Mouse (Mus musculus): ENCODE data around the gene Tnks1bp1. TPM values are rescaled to one million over a fixed set of nuclear protein-coding genes. Genes with fewer than 3 reads are reported as not detected.

Gene Tnks1bp1
- total RNA-seq, 2 experiments from 2014 or later, result 130 to 148 TPM

DNA sequence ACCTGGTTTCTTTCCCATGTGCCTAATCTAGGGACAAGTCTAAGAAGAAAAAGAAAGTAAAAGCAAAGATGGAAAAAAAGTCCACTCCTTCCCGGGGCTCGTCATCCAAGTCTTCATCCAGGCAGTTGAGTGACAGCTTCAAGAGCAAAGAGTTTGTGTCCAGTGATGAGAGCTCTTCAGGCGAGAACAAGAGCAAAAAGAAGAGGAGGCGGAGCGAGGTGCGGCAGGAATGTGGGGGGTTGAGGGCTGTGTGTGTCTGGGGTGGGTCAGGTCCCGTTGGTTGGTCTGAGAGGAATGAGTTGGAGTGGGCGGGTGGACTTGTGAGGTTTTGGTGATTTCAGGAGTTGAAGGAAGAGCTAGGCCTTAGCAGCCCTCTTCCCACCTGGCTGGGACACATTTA is 1.6 kb upstream of the Tnks1bp1 start:
- intact Hi-C loops (cut with DNase I), result loop anchor here (5.0 kb wide), 1 partner anchor 319 kb away; the partner anchor contains the start of gene Clp1
- Histone ChIP-seq H3K4me3 (no peak overlapping the region), H3K27ac (no peak overlapping the region)
- DNase-seq (ENCODE audit: extremely low spot score in 1 of 2, low spot score in 2 of 2), result no peak
- TF ChIP-seq CTCF (IDR thresholded peaks at IDR 0.05), result no peak

DNA sequence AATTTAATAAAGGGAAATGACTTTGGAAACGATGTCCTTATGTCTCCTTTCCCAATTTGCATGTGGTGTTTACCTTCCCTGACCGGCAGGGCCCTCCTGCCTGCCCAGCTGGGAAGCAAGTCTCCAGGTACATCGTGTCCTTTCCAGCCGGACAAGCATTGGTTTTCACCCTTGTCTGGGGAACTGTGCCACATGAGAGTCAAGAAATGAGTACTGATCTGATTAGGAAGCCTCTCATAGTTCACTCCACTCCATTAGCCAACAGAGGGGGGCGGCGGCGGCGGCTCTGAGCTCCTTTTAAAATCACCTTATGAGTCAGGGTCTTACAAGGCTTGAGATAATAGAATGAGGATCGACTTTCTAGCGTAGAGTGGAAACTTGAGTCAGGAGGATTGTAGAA is 741 bp upstream of the Tnks1bp1 start:
- intact Hi-C loops (cut with DNase I), result loop anchor here (1.0 to 5.0 kb wide), 2 partner anchors 10 to 320 kb away; partner anchors contain the start of genes Clp1, P2rx3 and Ssrp1
- no peak; the same call in 1 of the 2 replicates for TF ChIP-seq CTCF (IDR thresholded peaks at IDR 0.05)
- Histone ChIP-seq H3K27ac (peak overlapping the region; percentile 95), H3K4me3 (peak overlapping the region; percentile 57)
- DNase-seq (ENCODE audit: extremely low spot score in 1 of 2, low spot score in 2 of 2), result no peak

DNA sequence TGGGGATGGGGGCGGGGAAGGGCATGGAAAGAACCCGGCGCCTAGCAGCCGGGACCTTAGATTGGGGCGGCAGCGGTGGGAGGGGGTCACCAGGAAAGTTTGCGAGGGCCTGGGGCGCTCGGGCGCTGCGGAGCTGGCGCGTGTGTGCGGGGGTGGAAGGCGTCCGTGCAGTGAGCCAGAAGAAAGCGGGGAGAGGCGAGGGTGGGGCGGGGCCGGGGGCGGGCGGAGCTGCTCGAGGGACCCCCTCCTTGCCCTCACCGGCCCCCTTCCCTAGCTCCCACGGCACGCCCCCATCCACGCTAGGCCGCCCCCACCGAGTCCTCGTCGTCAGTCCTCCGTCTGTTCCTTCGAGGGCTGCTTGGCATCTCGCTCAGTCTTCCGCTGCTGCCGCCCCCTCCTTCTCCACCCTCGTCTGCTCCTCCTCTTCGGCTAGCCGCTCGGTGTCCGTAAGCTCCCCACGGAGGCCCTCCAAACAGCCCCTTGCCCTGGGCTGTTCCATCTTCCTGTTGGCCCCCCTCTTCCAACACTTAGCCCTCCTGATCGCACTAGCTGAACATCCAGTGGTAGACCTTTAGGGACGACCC is 438 bp downstream of the Tnks1bp1 start:
- intact Hi-C loops (cut with DNase I), result loop anchor here (5.0 kb wide), 1 partner anchor 321 kb away; the partner anchor contains the start of gene Clp1
- Histone ChIP-seq H3K4me3 (peak overlapping the region; percentile 57), H3K27ac (peak overlapping the region; percentile 95)
- DNase-seq (ENCODE audit: extremely low spot score in 1 of 2, low spot score in 2 of 2), result peak; percentile 72 to 75
- TF ChIP-seq CTCF (IDR thresholded peaks at IDR 0.05), result no peak

DNA sequence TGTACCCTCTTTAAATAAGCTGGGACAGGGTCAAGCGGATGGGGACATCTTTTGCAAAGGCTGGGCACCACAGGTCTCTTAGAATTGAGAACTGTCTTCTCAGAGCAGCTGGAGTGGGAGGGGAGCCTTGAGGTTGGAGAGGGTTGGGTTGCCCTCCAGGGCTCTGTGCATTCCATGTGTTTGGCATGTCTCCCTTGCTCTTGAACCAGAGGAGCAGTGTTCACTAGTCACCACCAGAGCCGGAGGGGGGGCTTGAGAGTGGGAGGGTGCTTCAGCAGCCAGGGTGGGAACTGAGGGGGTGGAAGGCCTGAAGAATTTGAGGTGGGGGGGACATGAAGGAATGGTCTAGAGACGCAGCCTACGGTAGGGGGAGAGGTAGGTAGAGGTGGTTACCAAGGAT is 1.5 kb downstream of the Tnks1bp1 start:
- TF ChIP-seq CTCF (IDR thresholded peaks at IDR 0.05), result no peak
- DNase-seq (ENCODE audit: extremely low spot score in 1 of 2, low spot score in 2 of 2), result no peak
- Histone ChIP-seq H3K4me3 (peak overlapping the region; percentile 57), H3K27ac (peak overlapping the region; percentile 95)
- intact Hi-C loops (cut with DNase I), result loop anchor here (5.0 kb wide), 1 partner anchor 322 kb away; the partner anchor contains the start of gene Clp1

DNA sequence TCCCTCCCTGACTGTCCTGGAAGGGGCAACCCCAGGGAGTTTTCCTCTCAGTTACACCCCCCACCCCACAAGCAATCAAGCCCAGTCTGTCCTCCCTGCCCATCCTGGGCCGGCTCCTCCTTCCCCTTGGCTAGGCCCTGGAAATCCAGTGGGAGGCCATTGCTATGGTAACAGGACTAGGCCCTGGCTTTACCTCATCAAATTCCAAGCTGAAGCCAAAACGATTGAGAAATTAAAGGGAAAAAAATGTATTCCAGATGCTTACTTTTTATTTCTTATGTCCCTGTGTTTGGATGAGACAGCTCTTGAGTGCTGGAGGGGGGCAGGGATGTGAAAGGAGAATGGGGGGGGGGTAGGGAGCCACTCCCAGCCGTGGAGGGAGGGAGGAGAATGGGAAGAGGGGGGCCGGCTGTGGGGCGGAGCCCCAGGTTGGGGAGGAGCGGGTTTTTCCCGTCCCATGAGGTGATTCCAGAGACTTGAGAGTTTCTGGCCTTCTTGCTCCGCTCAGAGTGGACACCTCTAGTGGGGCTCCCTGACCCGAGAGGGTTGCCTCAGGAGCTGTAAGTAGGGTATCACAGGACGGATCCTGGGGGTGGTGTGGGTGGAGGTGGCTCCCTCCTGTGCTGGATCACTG is 2.3 kb downstream of the Tnks1bp1 start:
- Histone ChIP-seq H3K4me3 (peak overlapping the region; percentile 57), H3K27ac (peak overlapping the region; percentile 95)
- peak; percentile 53 for DNase-seq (ENCODE audit: extremely low spot score in 1 of 2, low spot score in 2 of 2)
- intact Hi-C loops (cut with DNase I), result no loop called here
- no peak for TF ChIP-seq CTCF (IDR thresholded peaks at IDR 0.05)

DNA sequence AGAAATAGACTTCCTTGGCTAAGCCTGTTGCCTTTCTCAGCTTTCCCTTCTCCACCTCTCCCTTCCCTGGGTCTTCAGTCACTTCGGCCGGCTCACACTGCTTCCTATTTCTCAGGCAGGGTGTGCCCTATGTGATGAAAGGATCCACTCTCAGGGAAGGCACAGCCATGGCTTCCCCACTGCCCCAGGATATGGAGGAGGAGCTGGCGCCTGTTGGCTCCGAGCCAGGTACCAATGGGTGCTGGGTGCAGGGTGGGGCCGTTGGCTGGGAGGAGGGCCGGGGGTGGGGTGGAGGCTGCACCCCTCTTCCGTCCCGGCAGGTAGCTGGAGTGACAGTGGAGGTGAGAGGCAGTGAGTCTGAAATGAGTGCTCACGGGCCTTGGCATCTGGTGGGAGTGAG is 2.9 kb downstream of the Tnks1bp1 start:
- H3K27ac ChIP-seq, result peak overlapping the region; percentile 77
- intact Hi-C loops (cut with DNase I), result no loop called here
- DNase-seq (ENCODE audit: extremely low spot score in 1 of 2, low spot score in 2 of 2), result no peak
- TF ChIP-seq CTCF (IDR thresholded peaks at IDR 0.05), result no peak
- peak overlapping the region; percentile 57 for H3K4me3 ChIP-seq

DNA sequence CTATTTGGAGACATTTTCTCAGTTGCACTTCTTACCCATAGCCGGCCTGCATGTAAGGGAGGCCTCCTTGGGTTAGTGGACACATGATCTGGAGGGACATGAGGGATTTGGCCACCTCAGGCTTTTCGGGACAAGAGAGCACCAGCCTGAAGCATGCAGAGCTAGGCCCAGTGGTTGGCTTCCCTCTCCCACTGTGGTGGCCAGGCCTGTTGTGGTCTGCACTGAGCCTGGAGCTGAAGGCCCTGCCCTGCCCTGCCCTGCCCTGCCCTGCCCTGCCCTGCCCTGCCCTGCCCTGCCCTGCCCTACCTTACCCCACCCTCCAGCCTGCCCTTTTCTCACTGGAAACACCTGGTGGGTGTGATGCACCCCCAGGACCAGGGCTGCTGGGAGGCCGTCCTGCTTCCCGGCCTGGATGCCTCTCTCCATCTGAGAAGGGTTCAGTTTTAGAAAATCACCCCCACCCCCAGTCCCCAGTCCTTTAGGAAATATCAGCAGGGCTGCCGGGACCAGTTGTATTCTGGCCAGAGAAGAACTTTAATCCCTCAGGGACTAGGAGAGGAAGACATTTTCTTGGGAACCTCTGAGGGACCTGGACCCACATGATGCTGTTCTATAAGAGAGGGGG is 5.5 kb downstream of the Tnks1bp1 start:
- TF ChIP-seq CTCF (IDR thresholded peaks at IDR 0.05), result no peak
- H3K4me3 ChIP-seq, result no peak overlapping the region
- intact Hi-C loops (cut with DNase I), result no loop called here

DNA sequence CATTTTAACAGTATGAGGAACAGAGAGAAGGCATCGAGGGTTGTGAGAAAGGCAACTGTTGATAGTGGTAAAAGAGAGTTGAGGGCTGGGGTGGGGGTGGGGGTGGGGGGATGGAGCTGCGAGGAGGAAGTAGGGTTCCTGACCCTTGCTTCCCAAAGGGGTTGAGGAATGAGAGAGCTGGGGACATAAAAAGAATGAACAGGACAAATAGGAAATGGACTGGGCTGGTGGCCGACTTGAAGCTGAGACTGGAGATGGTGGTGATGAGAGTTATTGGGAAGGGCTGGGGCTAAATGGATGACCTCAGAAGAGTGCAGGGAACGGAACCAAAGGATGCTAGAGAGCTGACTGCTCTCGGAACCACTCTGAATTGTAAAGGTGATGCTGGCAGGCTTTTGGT is 8.9 kb downstream of the Tnks1bp1 start:
- no peak for DNase-seq (ENCODE audit: extremely low spot score in 1 of 2, low spot score in 2 of 2)
- Histone ChIP-seq H3K4me3 (no peak overlapping the region), H3K27ac (no peak overlapping the region)
- no peak for TF ChIP-seq CTCF (IDR thresholded peaks at IDR 0.05)
- intact Hi-C loops (cut with DNase I), result no loop called here

More for the DNA sequence above, 5.5 kb downstream of the Tnks1bp1 start:
- no peak for DNase-seq (ENCODE audit: extremely low spot score in 1 of 2, low spot score in 2 of 2)
- no peak overlapping the region for H3K27ac ChIP-seq

DNA sequence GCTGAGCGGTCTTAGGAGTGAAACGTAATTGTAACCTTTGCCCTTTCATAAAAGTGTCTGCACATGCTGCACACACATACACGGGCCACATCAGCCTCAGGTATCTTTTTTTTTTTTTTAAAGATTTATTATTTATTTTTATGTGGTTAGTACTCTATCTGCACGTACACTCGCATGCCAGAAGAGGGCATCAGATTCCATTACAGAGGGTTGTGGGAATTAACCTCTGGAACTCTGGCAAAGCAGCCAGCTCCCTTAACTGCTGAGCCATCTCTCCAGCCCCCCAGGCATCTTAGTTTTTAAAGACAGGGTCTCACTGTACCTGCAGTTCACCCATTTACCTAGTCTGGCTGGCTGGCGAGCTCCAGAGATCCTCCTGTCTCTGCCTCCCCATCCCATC is 11.9 kb downstream of the Tnks1bp1 start:
- intact Hi-C loops (cut with DNase I), result no loop called here
- no peak for DNase-seq (ENCODE audit: extremely low spot score in 1 of 2, low spot score in 2 of 2)
- Histone ChIP-seq H3K27ac (no peak overlapping the region), H3K4me3 (no peak overlapping the region)
- TF ChIP-seq CTCF (IDR thresholded peaks at IDR 0.05), result peak; percentile 22

DNA sequence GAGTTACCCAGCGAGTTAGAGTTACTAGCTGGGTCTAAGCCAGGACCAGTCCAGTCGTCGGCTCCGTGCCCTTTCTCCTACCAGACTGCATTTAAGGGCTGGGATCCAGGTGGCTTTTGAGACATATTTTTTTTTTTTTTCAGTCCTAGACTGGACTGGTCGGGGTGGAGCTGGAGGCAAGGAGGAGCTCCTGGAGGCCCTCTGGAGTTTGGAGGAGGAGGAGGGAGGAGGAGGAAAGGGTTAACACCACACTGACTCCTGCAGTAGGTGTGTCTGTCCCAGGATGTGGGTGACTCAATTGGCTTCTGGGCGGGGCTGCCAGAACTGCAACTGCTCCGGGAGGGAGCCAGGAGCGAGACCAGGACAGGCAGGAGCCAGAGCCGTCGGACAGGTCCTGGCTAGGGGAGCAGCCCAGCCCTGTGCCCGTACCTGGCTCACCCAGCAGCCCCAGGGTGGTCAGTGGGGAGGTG is 12.8 kb downstream of the Tnks1bp1 start:
- Histone ChIP-seq H3K4me3 (peak overlapping the region; percentile 39), H3K27ac (peak overlapping the region; percentile 50)
- intact Hi-C loops (cut with DNase I), result no loop called here
- no peak for DNase-seq (ENCODE audit: extremely low spot score in 1 of 2, low spot score in 2 of 2)
- no peak for TF ChIP-seq CTCF (IDR thresholded peaks at IDR 0.05)

DNA sequence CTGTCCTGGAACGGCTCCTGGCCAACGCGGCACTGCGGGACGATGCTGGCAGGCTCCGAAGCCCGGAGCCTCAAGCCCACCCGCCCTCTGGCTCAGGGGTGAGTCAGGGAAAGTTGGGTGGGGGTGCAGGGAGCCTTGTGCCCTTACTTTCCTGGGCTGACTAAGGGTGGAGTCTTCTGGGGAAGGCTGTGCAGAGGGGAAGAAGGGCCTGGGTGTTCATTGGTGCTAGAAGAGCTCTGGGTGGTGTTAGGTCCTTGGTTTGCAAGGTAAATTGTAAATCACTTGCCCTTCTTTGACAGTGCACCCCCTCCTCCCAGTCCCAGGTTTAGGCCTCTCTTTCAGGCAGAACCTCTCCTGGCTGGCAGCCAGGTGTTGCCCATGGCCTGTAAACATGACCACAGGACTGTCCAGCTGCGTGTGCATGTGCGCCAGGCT is 13.3 kb downstream of the Tnks1bp1 start:
- Histone ChIP-seq H3K4me3 (peak overlapping the region; percentile 39), H3K27ac (peak overlapping the region; percentile 50; the same call in 1 of the 2 replicates)
- no peak for DNase-seq (ENCODE audit: extremely low spot score in 1 of 2, low spot score in 2 of 2)
- TF ChIP-seq CTCF (IDR thresholded peaks at IDR 0.05), result no peak
- intact Hi-C loops (cut with DNase I), result no loop called here

All from left cerebral cortex, adult 2 months (tissue).